Mouse (Mus musculus): ENCODE data around the gene Man2a2. TPM values are rescaled to one million over a fixed set of nuclear protein-coding genes. Genes with fewer than 3 reads are reported as not detected.

The Man2a2 gene
- 7.3 and 8.8 TPM in 2 replicates for polyA plus RNA-seq (2015; fragmentation: Nextera tagmentation; extraction: Ambion mirVana)

- TF ChIP-seq CTCF (IDR thresholded peaks at IDR 0.05; ENCODE audit: low read depth) = peak; percentile 70
- H3K9ac ChIP-seq (ENCODE audit: low read depth, low read length) = peak within 1 kb of the TSS; percentile 84
Observed at GRCm38 (mm10) chr7:80371041-80371751, at the start of gene Man2a2. TSS of gene Man2a2 (minus strand) at chr7:80371375.

DNA sequence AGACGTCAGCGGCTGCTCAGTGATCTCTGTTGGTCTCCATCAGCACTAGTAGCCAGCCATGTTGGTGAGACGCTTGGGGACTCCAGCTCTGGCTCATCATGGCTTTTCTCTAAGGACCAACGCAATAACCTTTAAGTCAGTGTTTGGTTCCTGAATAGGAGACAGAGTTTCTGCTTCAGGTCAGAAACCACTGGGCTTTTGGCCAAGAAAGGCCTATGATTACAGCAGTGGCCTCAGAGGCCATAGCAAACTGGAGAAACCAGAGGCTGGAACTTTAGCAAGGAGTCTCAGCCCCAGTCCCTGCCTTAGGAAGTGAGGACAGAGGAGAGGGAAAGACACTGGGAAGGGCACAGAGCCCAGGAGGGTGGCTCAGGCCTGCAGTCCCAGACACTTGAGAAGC, 49.4 kb upstream of the Man2a2 start:
- Histone ChIP-seq H3K9me3 (replicated peaks; ENCODE audit: low read length) (no peaks in the 10 kb centered on the region), H3K36me3 (ENCODE audit: insufficient read depth, low read length) (no peaks in the 10 kb centered on the region), H3K4me1 (replicated peaks; ENCODE audit: insufficient read depth, low read length) (no peaks in the 10 kb centered on the region), H3K27me3 (ENCODE audit: insufficient read depth, low read length) (no peaks in the 10 kb centered on the region), H3K27ac (no peak overlapping the region), H3K4me2 (ENCODE audit: low read length) (no peak overlapping the region), H3K9ac (ENCODE audit: low read depth, low read length) (no peak overlapping the region), H3K4me3 (replicated peaks; ENCODE audit: low read depth, low read length) (no peak overlapping the region)
- DNase-seq (ENCODE audit: low spot score) = no peak
- TF ChIP-seq CTCF (IDR thresholded peaks at IDR 0.05; ENCODE audit: low read depth) = no peak
- ATAC-seq (replicated peaks; ENCODE audit: low FRiP score, low read depth) = no peak
- 79% methylated on average over 4 of the region's 4 CpGs for WGBS

More at GRCm38 (mm10) chr7:80371041-80371751, at the start of gene Man2a2:
- peaks cover 22% of the 10 kb centered on the region; the same call in 1 of the 2 replicates for H3K36me3 ChIP-seq (ENCODE audit: insufficient read depth, low read length)
- H3K27me3 ChIP-seq (ENCODE audit: insufficient read depth, low read length) = no peaks in the 10 kb centered on the region
- under 1% methylated on average over 81 of the region's 86 CpGs for WGBS
- peaks cover 15% of the 10 kb centered on the region for H3K4me1 ChIP-seq (replicated peaks; ENCODE audit: insufficient read depth, low read length)
- ATAC-seq (replicated peaks; ENCODE audit: low FRiP score, low read depth) (peak; percentile 53), DNase-seq (ENCODE audit: low spot score) (peak; percentile 86)
- peak within 1 kb of the TSS; percentile 87 for H3K27ac ChIP-seq
- no peaks in the 10 kb centered on the region for H3K9me3 ChIP-seq (replicated peaks; ENCODE audit: low read length)
- peak within 1 kb of the TSS; percentile 94 for H3K4me3 ChIP-seq (replicated peaks; ENCODE audit: low read depth, low read length)
- H3K4me2 ChIP-seq (ENCODE audit: low read length) = peak within 1 kb of the TSS; percentile 92

DNA sequence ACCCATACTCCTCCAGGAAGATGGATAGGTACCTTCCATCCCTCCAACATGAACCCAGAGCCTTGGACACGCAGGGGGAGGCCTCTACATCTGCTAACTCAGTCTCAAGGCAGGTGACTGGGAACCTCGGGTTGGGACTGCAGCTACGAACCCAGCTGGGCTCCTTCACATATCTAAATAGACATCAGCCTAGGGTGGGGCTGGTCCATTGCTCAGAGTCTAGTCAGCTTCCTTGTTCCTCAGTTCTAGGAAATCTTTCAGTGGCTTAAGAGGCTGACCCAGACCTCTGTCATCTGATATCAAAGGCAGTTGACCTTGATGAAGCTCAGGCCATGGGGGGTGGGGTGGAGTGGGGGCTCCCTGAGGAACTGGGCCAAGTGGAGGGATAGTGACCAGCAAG, 48.1 kb upstream of the Man2a2 start:
- Histone ChIP-seq H3K36me3 (ENCODE audit: insufficient read depth, low read length) (no peaks in the 10 kb centered on the region), H3K9me3 (replicated peaks; ENCODE audit: low read length) (no peaks in the 10 kb centered on the region), H3K4me3 (replicated peaks; ENCODE audit: low read depth, low read length) (no peak overlapping the region), H3K27ac (no peak overlapping the region), H3K27me3 (ENCODE audit: insufficient read depth, low read length) (no peaks in the 10 kb centered on the region), H3K4me1 (replicated peaks; ENCODE audit: insufficient read depth, low read length) (no peaks in the 10 kb centered on the region), H3K4me2 (ENCODE audit: low read length) (no peak overlapping the region), H3K9ac (ENCODE audit: low read depth, low read length) (no peak overlapping the region)
- WGBS = 41% methylated on average over 3 of the region's 3 CpGs
- ATAC-seq (replicated peaks; ENCODE audit: low FRiP score, low read depth) (0 out of 2 replicates have a peak, but pooled peaks have one; percentile 13), DNase-seq (ENCODE audit: low spot score) (no peak)
- no peak for TF ChIP-seq CTCF (IDR thresholded peaks at IDR 0.05; ENCODE audit: low read depth)

DNA sequence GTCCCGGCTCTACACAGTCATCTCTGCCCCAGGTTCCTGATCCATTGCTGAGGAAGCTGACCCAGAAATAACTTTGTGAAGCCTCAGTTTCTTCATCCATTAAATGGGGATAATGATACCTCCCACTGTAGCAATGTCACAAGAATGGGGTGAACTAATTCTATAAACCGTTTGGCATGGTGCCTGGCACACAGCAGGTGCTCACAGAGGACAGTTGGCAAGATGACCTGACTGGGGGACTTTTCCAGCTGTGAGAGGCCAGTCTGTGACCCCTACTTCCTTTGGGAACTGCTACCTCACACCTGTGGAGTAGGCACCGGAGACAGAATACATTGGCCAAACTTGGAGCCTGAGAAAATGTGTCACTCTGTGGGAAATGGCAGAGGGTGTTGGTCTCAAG, 46.9 kb upstream of the Man2a2 start:
- H3K4me3 ChIP-seq (replicated peaks; ENCODE audit: low read depth, low read length) = no peak overlapping the region
- no peak overlapping the region for H3K4me2 ChIP-seq (ENCODE audit: low read length)
- H3K36me3 ChIP-seq (ENCODE audit: insufficient read depth, low read length) = no peaks in the 10 kb centered on the region
- no peak for TF ChIP-seq CTCF (IDR thresholded peaks at IDR 0.05; ENCODE audit: low read depth)
- no peak overlapping the region for H3K9ac ChIP-seq (ENCODE audit: low read depth, low read length)
- WGBS = 83% methylated on average over 3 of the region's 3 CpGs
- no peaks in the 10 kb centered on the region for H3K27me3 ChIP-seq (ENCODE audit: insufficient read depth, low read length)
- no peaks in the 10 kb centered on the region for H3K9me3 ChIP-seq (replicated peaks; ENCODE audit: low read length)
- no peak overlapping the region for H3K27ac ChIP-seq
- DNase-seq (ENCODE audit: low spot score) (no peak), ATAC-seq (replicated peaks; ENCODE audit: low FRiP score, low read depth) (no peak)
- H3K4me1 ChIP-seq (replicated peaks; ENCODE audit: insufficient read depth, low read length) = no peaks in the 10 kb centered on the region

GRCm38 (mm10) chr7:80417601-80418000, 46.4 kb upstream of the Man2a2 start:
- Histone ChIP-seq H3K4me2 (ENCODE audit: low read length) (no peak overlapping the region), H3K4me3 (replicated peaks; ENCODE audit: low read depth, low read length) (no peak overlapping the region), H3K9me3 (replicated peaks; ENCODE audit: low read length) (no peaks in the 10 kb centered on the region), H3K27ac (no peak overlapping the region), H3K27me3 (ENCODE audit: insufficient read depth, low read length) (no peaks in the 10 kb centered on the region), H3K4me1 (replicated peaks; ENCODE audit: insufficient read depth, low read length) (no peaks in the 10 kb centered on the region), H3K9ac (ENCODE audit: low read depth, low read length) (no peak overlapping the region), H3K36me3 (ENCODE audit: insufficient read depth, low read length) (no peaks in the 10 kb centered on the region)
- no peak for TF ChIP-seq CTCF (IDR thresholded peaks at IDR 0.05; ENCODE audit: low read depth)
- DNase-seq (ENCODE audit: low spot score) (no peak), ATAC-seq (replicated peaks; ENCODE audit: low FRiP score, low read depth) (no peak)

GRCm38 (mm10) chr7:80416969-80417368, 45.8 kb upstream of the Man2a2 start:
- TF ChIP-seq CTCF (IDR thresholded peaks at IDR 0.05; ENCODE audit: low read depth) = no peak
- Histone ChIP-seq H3K9me3 (replicated peaks; ENCODE audit: low read length) (no peaks in the 10 kb centered on the region), H3K9ac (ENCODE audit: low read depth, low read length) (no peak overlapping the region), H3K36me3 (ENCODE audit: insufficient read depth, low read length) (no peaks in the 10 kb centered on the region), H3K27me3 (ENCODE audit: insufficient read depth, low read length) (no peaks in the 10 kb centered on the region), H3K27ac (no peak overlapping the region), H3K4me2 (ENCODE audit: low read length) (no peak overlapping the region), H3K4me1 (replicated peaks; ENCODE audit: insufficient read depth, low read length) (no peaks in the 10 kb centered on the region), H3K4me3 (replicated peaks; ENCODE audit: low read depth, low read length) (no peak overlapping the region)
- no peak for DNase-seq (ENCODE audit: low spot score)
- WGBS = 88% methylated on average over 7 of the region's 7 CpGs
- no peak for ATAC-seq (replicated peaks; ENCODE audit: low FRiP score, low read depth)

All from kidney, postnatal 0 days (tissue).